Mouse (Mus musculus) ZHBTc4 (cell line): ENCODE data around the gene Stk19.
A peak's percentile ranks its signal among the peaks of the same experiment; 100 is the strongest.
"Not testable (repeated sequence)": the region's sequence is repeated elsewhere in the genome, so short reads cannot be mapped to it uniquely, and the experiment has no call there.

Experiments used
- DNase-seq: peaks from one replicate; pipeline ENCODE4 v3.0.0-alpha.2; 2011; ENCODE audit warnings: low read depth, low spot score

The Stk19 gene

DNA sequence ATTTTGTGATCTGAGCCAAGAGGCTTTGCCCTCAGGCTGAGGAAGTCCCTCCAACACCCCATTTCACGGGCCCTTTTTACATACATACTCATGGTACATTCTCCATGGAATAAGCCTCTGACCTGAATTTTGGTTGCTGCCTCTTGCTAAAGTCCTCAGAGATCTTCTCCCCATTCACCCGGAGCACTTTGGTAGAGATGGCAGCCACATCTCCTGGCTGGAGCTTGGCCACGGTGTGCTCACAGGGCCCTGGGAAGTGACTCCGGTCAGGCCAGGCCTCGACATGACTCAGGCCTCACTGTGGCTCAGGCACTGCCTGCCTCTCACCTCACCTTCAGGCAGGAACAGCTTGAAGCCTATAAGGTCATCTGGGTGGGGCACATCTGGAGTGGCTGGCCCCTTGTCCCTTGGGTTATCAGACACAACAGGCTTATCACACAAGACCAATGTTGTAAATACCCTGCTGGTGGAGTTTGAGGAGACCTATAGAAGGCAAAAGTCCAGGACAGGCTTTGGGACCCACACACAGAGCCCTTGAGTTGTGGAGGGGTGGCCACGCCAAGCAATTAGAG, 4.1 kb upstream of the Stk19 start:
- no peak for DNase-seq

- no peak for DNase-seq
Measured at GRCm38 (mm10) chr17:34838785-34839184, 2.0 kb upstream of the Stk19 start.

- DNase-seq: no peak
Measured at GRCm38 (mm10) chr17:34837464-34838324, 949 bp upstream of the Stk19 start.

- no peak for DNase-seq
Measured at GRCm38 (mm10) chr17:34836155-34836855, 440 bp downstream of the Stk19 start.

GRCm38 (mm10) chr17:34830776-34831175, 6.0 kb downstream of the Stk19 start:
- not testable (repeated sequence) for DNase-seq

DNA sequence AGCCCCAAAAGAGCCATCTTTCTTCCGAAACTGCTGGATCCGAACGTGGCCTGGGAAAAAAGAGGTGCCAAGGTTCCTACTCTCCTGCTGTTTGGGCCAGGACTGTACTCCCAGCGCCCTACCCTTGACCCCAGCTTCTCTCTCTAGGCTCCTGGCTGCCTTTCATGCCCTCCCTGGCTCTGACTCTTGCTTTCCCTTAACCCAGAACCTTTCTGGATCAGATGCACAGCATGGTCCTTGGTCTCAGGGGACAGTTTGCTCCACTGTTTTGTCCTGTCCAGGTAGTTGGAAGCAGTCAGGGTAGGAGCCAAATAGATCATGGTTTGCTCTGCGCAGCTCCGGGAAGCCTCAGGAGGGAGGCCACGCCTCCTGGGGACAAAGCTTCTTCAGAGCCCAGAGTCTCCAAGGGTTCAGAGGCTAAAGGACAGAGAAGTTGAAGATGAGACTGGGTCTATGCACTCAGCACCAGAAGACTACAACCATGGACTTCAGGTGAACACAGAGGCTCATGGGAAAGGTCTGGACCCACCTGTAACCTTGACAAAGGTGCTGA, 21.9 kb downstream of the Stk19 start:
- no peak for DNase-seq

DNA sequence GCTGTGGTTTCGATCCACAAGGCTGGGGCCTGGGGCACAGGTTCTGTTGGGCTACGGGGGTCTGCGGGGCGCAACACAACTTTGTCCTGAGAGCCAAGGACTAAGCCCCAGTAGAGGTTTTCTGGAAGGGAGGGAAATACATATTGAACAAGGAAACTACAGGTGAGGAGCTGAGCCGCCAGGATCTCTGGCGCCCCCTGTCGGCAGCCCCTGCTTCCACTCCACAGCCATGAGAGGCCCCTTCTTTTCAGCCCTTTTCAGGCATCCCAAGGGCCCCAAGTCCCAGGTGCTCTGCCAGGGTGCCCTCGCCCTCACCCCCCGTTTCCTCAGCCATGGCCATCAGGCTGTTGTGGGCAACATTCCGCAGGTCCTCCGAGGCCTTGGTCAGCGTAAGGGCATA, 23.0 kb downstream of the Stk19 start:
- DNase-seq: peak; percentile 76

DNA sequence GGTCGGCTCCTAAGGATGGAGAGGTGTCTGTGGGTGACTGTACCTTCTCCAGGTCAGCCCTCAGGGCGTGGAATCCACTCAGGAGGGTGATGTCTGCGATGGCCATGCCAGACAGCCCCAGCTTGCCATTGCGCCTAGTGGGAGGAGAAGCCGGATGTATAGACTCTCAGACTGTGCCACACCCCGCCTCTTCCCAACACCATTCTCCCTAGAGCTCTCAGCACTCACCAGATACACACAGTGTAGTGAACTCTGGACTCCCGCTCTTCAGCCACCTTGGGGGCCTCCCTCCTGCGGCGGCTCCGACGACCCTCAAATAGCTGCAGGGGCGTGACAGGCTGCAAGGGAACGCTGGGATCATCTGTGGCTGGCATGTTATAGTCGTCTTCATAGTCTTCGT, 25.5 kb downstream of the Stk19 start:
- DNase-seq: no peak

DNA sequence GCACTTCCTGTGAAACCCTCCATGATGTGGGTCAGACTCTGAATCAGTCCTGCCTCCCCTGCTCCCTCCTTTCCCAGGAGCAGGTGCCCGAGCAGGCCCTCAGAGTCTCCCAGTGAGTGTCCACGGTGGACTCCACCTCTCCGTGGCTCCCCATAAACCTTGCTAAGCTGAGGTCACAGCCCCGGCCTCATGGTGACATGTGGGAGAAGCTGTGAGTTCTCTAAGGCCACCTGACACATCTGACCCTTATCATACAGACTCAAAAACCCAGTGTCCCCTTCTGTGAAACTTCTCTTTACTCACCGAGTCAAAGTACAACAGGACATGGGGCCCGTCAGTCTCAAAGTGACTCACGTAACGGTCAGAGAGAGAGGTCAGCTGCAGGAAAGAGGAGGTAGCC, 25.9 kb downstream of the Stk19 start:
- not testable (repeated sequence) for DNase-seq

DNA sequence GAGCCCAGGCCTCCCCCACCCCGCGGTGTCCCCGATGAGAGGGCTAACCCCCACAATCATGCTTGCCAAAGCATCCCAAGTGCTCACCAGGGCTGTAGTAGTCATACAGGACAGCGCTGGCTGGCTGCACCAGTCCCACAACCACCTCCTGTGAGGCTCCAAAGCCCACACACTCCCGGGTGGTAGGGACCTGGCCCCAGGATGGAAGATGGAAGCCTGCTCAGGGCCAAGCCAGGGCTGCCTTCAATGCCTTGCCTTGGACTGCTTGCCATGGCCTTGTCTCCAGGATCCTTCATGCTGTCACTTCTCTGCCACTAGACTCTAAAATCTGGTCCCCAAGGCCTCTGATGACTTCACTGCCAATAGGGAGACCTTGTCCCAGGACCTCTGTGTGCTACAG, 26.3 kb downstream of the Stk19 start:
- DNase-seq: not testable (repeated sequence)

GRCm38 (mm10) chr17:34808599-34809205, 28.0 kb downstream of the Stk19 start:
- no peak for DNase-seq

GRCm38 (mm10) chr17:34807176-34807575, 29.6 kb downstream of the Stk19 start:
- DNase-seq: no peak

GRCm38 (mm10) chr17:34804871-34805562, 31.7 kb downstream of the Stk19 start:
- peak; percentile 54 for DNase-seq

DNA sequence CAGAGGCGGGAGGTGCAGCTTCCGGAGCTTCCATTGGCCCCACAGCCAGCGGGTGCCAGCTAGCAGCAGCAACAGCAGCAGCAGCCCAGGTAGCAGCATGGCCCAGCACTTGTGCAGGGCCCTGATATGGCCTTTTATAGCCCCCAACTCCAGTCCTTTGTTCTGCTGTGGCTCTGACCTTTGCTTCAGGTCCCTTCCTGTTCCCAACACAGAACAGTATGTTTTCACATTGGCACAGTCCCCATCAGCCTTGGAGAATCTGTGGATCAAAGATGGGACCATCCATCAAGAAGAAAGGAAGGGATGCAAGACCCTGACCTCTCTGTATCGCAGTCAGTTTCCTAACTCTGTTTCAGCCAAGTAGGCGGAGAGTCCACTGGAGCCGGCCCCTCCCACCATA, 32.4 kb downstream of the Stk19 start, which contains the start of gene Cyp21a1:
Gene Cyp21a1, minus strand, starts transcription at position 261 of the 400 bp plus-strand sequence.
- DNase-seq: not testable (repeated sequence)

DNA sequence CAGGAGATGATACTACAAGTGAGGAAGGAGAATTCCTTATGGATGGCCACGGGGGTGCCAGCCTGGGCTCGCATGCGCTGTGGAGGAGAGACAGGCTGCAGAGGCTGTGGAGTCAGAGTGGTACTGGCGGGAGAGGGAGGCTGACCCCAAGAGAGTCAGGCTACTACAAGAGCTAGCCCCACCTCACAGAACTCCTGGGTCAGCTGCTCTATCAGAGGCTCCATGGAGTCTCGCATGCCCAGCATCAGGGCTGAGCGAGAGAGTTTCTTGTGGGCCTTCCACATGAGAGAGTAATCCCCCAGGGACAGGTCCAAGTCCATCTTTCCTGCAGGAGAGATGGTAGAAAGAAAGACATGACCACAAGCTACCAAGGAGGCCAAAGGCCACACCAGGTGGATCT, 33.4 kb downstream of the Stk19 start:
- not testable (repeated sequence) for DNase-seq

GRCm38 (mm10) chr17:34802756-34803155, 34.0 kb downstream of the Stk19 start:
- DNase-seq: not testable (repeated sequence)

- DNase-seq: not testable (repeated sequence)
Measured at GRCm38 (mm10) chr17:34800781-34801305, 35.9 kb downstream of the Stk19 start.

GRCm38 (mm10) chr17:34799531-34799925, 37.2 kb downstream of the Stk19 start:
- no peak for DNase-seq

- no peak for DNase-seq
Measured at GRCm38 (mm10) chr17:34798866-34799530, 37.7 kb downstream of the Stk19 start.

DNA sequence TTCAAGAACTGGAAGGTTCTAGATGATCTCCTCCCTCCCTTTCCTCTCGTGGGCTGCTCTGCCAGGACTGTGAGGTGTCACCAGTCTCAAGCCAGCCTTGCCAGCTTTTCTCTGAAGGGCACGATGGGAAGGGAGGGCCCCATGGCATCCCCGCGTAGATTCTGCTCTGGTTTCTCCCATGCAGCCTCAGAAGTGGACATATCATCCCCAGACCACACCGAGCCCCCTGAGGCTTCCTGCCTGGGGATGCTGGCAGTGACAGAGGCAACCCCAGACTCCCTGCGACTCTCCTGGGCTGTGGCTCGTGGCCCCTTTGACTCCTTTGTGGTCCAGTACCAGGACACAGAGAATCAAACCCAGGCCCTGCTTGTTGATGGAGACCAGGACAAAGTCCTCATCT, 38.7 kb downstream of the Stk19 start:
- DNase-seq: not testable (repeated sequence)
